Mouse (Mus musculus) 416B (cell line): ENCODE measurements around the gene Asb4.

Experiments
- DNase-seq: peaks from one replicate; pipeline ENCODE4 v3.0.0; 2011; ENCODE audit warnings: low read depth

Gene Asb4

GRCm38 (mm10) chr6:5447013-5447412 is 63.8 kb downstream of the Asb4 start:
- DNase-seq = no peak

GRCm38 (mm10) chr6:5447546-5447945 is 64.4 kb downstream of the Asb4 start:
- DNase-seq = no peak

GRCm38 (mm10) chr6:5448396-5448795 is 65.2 kb downstream of the Asb4 start:
- DNase-seq = no peak

- DNase-seq = no peak
Measured at GRCm38 (mm10) chr6:5449878-5450277, 66.7 kb downstream of the Asb4 start.

GRCm38 (mm10) chr6:5455836-5456235 is 72.7 kb downstream of the Asb4 start:
- DNase-seq = no peak

DNA sequence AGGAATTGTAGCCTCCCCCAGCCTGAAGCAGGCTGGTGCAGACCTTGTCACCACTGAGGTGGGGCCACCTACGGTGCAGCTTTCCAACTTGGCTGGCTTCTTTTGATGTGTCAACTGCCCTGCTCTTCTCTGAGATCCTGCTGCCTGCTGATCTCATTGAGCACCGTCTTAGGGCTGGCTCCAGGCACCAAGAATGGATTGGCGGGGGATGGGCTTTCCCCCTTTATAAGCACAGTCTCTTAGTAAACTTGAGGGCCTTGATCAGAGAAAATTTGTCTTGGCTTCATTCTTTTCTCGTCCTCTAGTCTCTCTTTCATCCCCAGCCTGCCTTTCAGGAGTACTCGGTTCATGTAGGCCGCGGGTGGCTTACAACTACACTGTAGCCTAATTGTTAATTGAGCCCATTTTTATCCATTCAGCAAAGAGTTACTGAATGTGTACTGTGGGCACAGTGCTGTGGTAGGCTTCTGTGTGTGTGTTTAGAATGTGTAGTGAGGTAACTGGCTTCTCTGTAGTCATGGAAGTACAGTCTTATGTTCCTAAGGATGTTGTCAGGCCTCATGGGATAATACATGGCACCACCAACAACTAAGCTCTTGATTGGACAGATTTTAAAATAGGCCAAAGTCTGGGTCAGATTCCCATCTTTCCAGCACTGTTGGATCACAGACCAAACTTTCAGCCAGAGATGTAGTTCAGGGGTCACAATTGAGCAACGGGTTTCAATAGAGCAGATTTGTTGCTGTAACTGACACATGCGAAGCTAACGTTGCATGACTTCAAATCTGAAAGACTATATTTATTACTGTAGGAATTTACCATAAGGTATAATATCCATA is 87.5 kb downstream of the Asb4 start:
- no peak for DNase-seq

DNA sequence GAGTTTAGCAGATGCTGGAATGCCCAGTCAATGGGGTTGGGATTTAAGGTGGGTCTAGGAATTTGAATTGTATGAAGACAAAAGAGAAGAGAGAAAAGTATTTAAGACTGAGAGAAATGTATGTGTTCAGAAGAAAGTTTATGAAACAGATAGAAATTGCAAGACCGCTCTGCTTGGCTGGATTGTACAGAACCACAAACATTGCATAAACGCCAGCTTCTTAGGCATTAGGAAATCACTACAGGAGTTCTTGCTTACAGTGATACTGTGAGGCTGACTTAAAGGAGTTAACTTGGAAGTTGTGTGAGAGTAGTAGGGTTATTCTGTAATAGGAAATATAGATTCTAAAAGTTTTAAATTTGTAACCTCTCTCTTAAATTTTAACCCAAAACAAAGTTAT is 89.5 kb downstream of the Asb4 start:
- DNase-seq = no peak

GRCm38 (mm10) chr6:5474021-5474420 is 90.8 kb downstream of the Asb4 start:
- DNase-seq = no peak

DNA sequence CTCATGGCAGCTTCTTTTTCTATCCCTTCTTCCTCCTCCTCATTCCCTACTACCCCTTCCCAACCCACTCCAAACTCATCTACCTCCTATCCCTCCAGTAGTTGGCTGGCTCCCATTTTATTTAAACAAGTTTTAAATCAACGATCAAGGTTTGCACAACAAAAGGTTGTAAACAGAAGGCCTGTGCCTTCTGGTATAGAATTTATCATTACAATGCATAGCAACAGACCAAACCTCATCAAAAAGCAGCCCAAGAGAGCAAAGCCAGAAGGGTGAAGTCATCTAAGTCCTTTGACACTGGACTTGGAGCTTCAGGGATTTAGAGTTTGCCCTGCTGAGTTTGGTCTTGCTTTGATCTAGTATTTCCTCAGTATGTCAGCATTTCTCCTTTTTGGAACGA is 97.9 kb downstream of the Asb4 start:
- DNase-seq = no peak

- DNase-seq = no peak
Measured at GRCm38 (mm10) chr6:5482270-5482783, 99.1 kb downstream of the Asb4 start.
